Mouse (Mus musculus): Measurements from ENCODE around the gene Fmn2. TPM values are rescaled to one million over a fixed set of nuclear protein-coding genes. Genes with fewer than 3 reads are reported as not detected.

The Fmn2 gene
- polyA plus RNA-seq, 1 experiment from 2014 or later, result 0.41 TPM

- Histone ChIP-seq H3K4me1 (replicated peaks; ENCODE audit: control insufficient read depth, insufficient read depth, low read length) (no peaks in the 10 kb centered on the region), H3K4me2 (no peak overlapping the region), H3K9ac (ENCODE audit: low read depth, low read length) (no peak overlapping the region), H3K9me3 (ENCODE audit: control insufficient read depth, low read length) (no peaks in the 10 kb centered on the region), H3K36me3 (ENCODE audit: control insufficient read depth, insufficient read depth, low read length) (no peaks in the 10 kb centered on the region), H3K4me3 (ENCODE audit: low read depth, low read length) (no peak overlapping the region), H3K27me3 (replicated peaks; ENCODE audit: control insufficient read depth, insufficient read depth, low read length) (no peaks in the 10 kb centered on the region), H3K27ac (ENCODE audit: low read depth, low read length) (no peak overlapping the region)
- no peak for DNase-seq (ENCODE audit: low spot score)
- ATAC-seq (replicated peaks; ENCODE audit: low FRiP score), result no peak
Observed at GRCm38 (mm10) chr1:174665116-174665515, 163.5 kb downstream of the Fmn2 start.

GRCm38 (mm10) chr1:174669132-174669531, 167.5 kb downstream of the Fmn2 start:
- no peak for ATAC-seq (replicated peaks; ENCODE audit: low FRiP score)
- no peaks in the 10 kb centered on the region for H3K36me3 ChIP-seq (ENCODE audit: control insufficient read depth, insufficient read depth, low read length)
- WGBS, result 71% methylated on average over 1 of the region's 1 CpGs

GRCm38 (mm10) chr1:174670846-174671245, 169.2 kb downstream of the Fmn2 start:
- Histone ChIP-seq H3K4me1 (replicated peaks; ENCODE audit: control insufficient read depth, insufficient read depth, low read length) (no peaks in the 10 kb centered on the region), H3K4me2 (no peak overlapping the region), H3K27ac (ENCODE audit: low read depth, low read length) (no peak overlapping the region), H3K36me3 (ENCODE audit: control insufficient read depth, insufficient read depth, low read length) (no peaks in the 10 kb centered on the region), H3K9ac (ENCODE audit: low read depth, low read length) (no peak overlapping the region), H3K4me3 (ENCODE audit: low read depth, low read length) (no peak overlapping the region), H3K27me3 (replicated peaks; ENCODE audit: control insufficient read depth, insufficient read depth, low read length) (no peaks in the 10 kb centered on the region), H3K9me3 (ENCODE audit: control insufficient read depth, low read length) (no peaks in the 10 kb centered on the region)
- DNase-seq (ENCODE audit: low spot score) (no peak), ATAC-seq (replicated peaks; ENCODE audit: low FRiP score) (no peak)
- 90% methylated on average over 8 of the region's 8 CpGs for whole genome bisulfite sequencing

More at GRCm38 (mm10) chr1:174669132-174669531, 167.5 kb downstream of the Fmn2 start:
- Histone ChIP-seq H3K4me1 (replicated peaks; ENCODE audit: control insufficient read depth, insufficient read depth, low read length) (no peaks in the 10 kb centered on the region), H3K4me2 (no peak overlapping the region), H3K27me3 (replicated peaks; ENCODE audit: control insufficient read depth, insufficient read depth, low read length) (no peaks in the 10 kb centered on the region), H3K9ac (ENCODE audit: low read depth, low read length) (no peak overlapping the region), H3K27ac (ENCODE audit: low read depth, low read length) (no peak overlapping the region), H3K4me3 (ENCODE audit: low read depth, low read length) (no peak overlapping the region), H3K9me3 (ENCODE audit: control insufficient read depth, low read length) (no peaks in the 10 kb centered on the region)
- no peak for DNase-seq (ENCODE audit: low spot score)

- H3K9ac ChIP-seq (ENCODE audit: low read depth, low read length), result no peak overlapping the region
- H3K27ac ChIP-seq (ENCODE audit: low read depth, low read length), result no peak overlapping the region
- no peak overlapping the region for H3K4me2 ChIP-seq
- H3K4me3 ChIP-seq (ENCODE audit: low read depth, low read length), result no peak overlapping the region
- no peaks in the 10 kb centered on the region for H3K4me1 ChIP-seq (replicated peaks; ENCODE audit: control insufficient read depth, insufficient read depth, low read length)
- ATAC-seq (replicated peaks; ENCODE audit: low FRiP score) (peak; percentile 53; the same call in 1 of the 2 replicates), DNase-seq (ENCODE audit: low spot score) (no peak)
- H3K9me3 ChIP-seq (ENCODE audit: control insufficient read depth, low read length), result no peaks in the 10 kb centered on the region
- H3K27me3 ChIP-seq (replicated peaks; ENCODE audit: control insufficient read depth, insufficient read depth, low read length), result no peaks in the 10 kb centered on the region
- 48% methylated on average over 8 of the region's 8 CpGs for WGBS
- no peaks in the 10 kb centered on the region for H3K36me3 ChIP-seq (ENCODE audit: control insufficient read depth, insufficient read depth, low read length)
Observed at GRCm38 (mm10) chr1:174674586-174674985, 173.0 kb downstream of the Fmn2 start.

GRCm38 (mm10) chr1:174675316-174675715, 173.7 kb downstream of the Fmn2 start:
- H3K4me1 ChIP-seq (replicated peaks; ENCODE audit: control insufficient read depth, insufficient read depth, low read length), result no peaks in the 10 kb centered on the region
- H3K4me3 ChIP-seq (ENCODE audit: low read depth, low read length), result no peak overlapping the region
- H3K27me3 ChIP-seq (replicated peaks; ENCODE audit: control insufficient read depth, insufficient read depth, low read length), result no peaks in the 10 kb centered on the region
- H3K27ac ChIP-seq (ENCODE audit: low read depth, low read length), result no peak overlapping the region
- no peak overlapping the region for H3K9ac ChIP-seq (ENCODE audit: low read depth, low read length)
- no peaks in the 10 kb centered on the region for H3K9me3 ChIP-seq (ENCODE audit: control insufficient read depth, low read length)
- 86% methylated on average over 6 of the region's 6 CpGs for WGBS
- no peaks in the 10 kb centered on the region for H3K36me3 ChIP-seq (ENCODE audit: control insufficient read depth, insufficient read depth, low read length)
- DNase-seq (ENCODE audit: low spot score), result no peak
- ATAC-seq (replicated peaks; ENCODE audit: low FRiP score), result no peak
- no peak overlapping the region for H3K4me2 ChIP-seq

GRCm38 (mm10) chr1:174676187-174676586, 174.6 kb downstream of the Fmn2 start:
- H3K27me3 ChIP-seq (replicated peaks; ENCODE audit: control insufficient read depth, insufficient read depth, low read length), result no peaks in the 10 kb centered on the region
- H3K9me3 ChIP-seq (ENCODE audit: control insufficient read depth, low read length), result no peaks in the 10 kb centered on the region
- 79% methylated on average over 3 of the region's 3 CpGs for WGBS
- no peak overlapping the region for H3K4me3 ChIP-seq (ENCODE audit: low read depth, low read length)
- no peak overlapping the region for H3K27ac ChIP-seq (ENCODE audit: low read depth, low read length)
- DNase-seq (ENCODE audit: low spot score), result no peak
- H3K4me2 ChIP-seq, result no peak overlapping the region
- no peak for ATAC-seq (replicated peaks; ENCODE audit: low FRiP score)
- no peaks in the 10 kb centered on the region for H3K4me1 ChIP-seq (replicated peaks; ENCODE audit: control insufficient read depth, insufficient read depth, low read length)
- no peak overlapping the region for H3K9ac ChIP-seq (ENCODE audit: low read depth, low read length)
- no peaks in the 10 kb centered on the region for H3K36me3 ChIP-seq (ENCODE audit: control insufficient read depth, insufficient read depth, low read length)

- no peaks in the 10 kb centered on the region for H3K36me3 ChIP-seq (ENCODE audit: control insufficient read depth, insufficient read depth, low read length)
- no peaks in the 10 kb centered on the region for H3K27me3 ChIP-seq (replicated peaks; ENCODE audit: control insufficient read depth, insufficient read depth, low read length)
- H3K4me1 ChIP-seq (replicated peaks; ENCODE audit: control insufficient read depth, insufficient read depth, low read length), result no peaks in the 10 kb centered on the region
- ATAC-seq (replicated peaks; ENCODE audit: low FRiP score) (no peak), DNase-seq (ENCODE audit: low spot score) (no peak)
- H3K4me2 ChIP-seq, result no peak overlapping the region
- H3K27ac ChIP-seq (ENCODE audit: low read depth, low read length), result no peak overlapping the region
- H3K9ac ChIP-seq (ENCODE audit: low read depth, low read length), result no peak overlapping the region
- H3K9me3 ChIP-seq (ENCODE audit: control insufficient read depth, low read length), result no peaks in the 10 kb centered on the region
- WGBS, result 47% methylated on average over 4 of the region's 4 CpGs
- H3K4me3 ChIP-seq (ENCODE audit: low read depth, low read length), result no peak overlapping the region
Observed at GRCm38 (mm10) chr1:174677211-174677610, 175.6 kb downstream of the Fmn2 start.

- ATAC-seq (replicated peaks; ENCODE audit: low FRiP score), result no peak
- Histone ChIP-seq H3K4me3 (ENCODE audit: low read depth, low read length) (no peak overlapping the region), H3K4me2 (no peak overlapping the region), H3K9ac (ENCODE audit: low read depth, low read length) (no peak overlapping the region), H3K9me3 (ENCODE audit: control insufficient read depth, low read length) (no peaks in the 10 kb centered on the region), H3K27me3 (replicated peaks; ENCODE audit: control insufficient read depth, insufficient read depth, low read length) (no peaks in the 10 kb centered on the region), H3K27ac (ENCODE audit: low read depth, low read length) (no peak overlapping the region), H3K36me3 (ENCODE audit: control insufficient read depth, insufficient read depth, low read length) (no peaks in the 10 kb centered on the region), H3K4me1 (replicated peaks; ENCODE audit: control insufficient read depth, insufficient read depth, low read length) (no peaks in the 10 kb centered on the region)
- WGBS, result 70% methylated on average over 2 of the region's 2 CpGs
- DNase-seq (ENCODE audit: low spot score), result no peak
Observed at GRCm38 (mm10) chr1:174689301-174689700, 187.7 kb downstream of the Fmn2 start.

- Histone ChIP-seq H3K27me3 (replicated peaks; ENCODE audit: control insufficient read depth, insufficient read depth, low read length) (no peaks in the 10 kb centered on the region), H3K9me3 (ENCODE audit: control insufficient read depth, low read length) (no peaks in the 10 kb centered on the region), H3K27ac (ENCODE audit: low read depth, low read length) (no peak overlapping the region), H3K4me3 (ENCODE audit: low read depth, low read length) (no peak overlapping the region), H3K4me2 (no peak overlapping the region), H3K36me3 (ENCODE audit: control insufficient read depth, insufficient read depth, low read length) (no peaks in the 10 kb centered on the region), H3K9ac (ENCODE audit: low read depth, low read length) (no peak overlapping the region), H3K4me1 (replicated peaks; ENCODE audit: control insufficient read depth, insufficient read depth, low read length) (no peaks in the 10 kb centered on the region)
- ATAC-seq (replicated peaks; ENCODE audit: low FRiP score), result no peak
- DNase-seq (ENCODE audit: low spot score), result no peak
- 93% methylated on average over 5 of the region's 5 CpGs for WGBS
Observed at GRCm38 (mm10) chr1:174700871-174701270, 199.2 kb downstream of the Fmn2 start.

Data from liver, embryonic 11.5 days (tissue).